Comparison of ENCODE assay signal across 8 mouse cellular contexts in genomic region chr10:95501463-95502081, GRCm38 (mm10). TPM values are rescaled to one million over a fixed set of nuclear protein-coding genes. Genes with fewer than 3 reads are reported as not detected.
DNase-seq lines count a peak whose midpoint lies in the region; ATAC-seq and TF ChIP-seq lines count a peak whose summit lies in the region.

Mrpl42 (minus strand) TSS chr10:95501940.

- DNase-seq in NIH3T3 (ENCODE audit: low read depth): peak; percentile 94
- DNase-seq in cerebellum, adult 9-11 months: peak; percentile 89
- DNase-seq in frontal cortex, adult 2 months (ENCODE audit: extremely low spot score in 1 of 2, low spot score in 1 of 2): peak; percentile 71 to 90
- DNase-seq in hindbrain, embryonic 10.5 days (ENCODE audit: low spot score): peak; percentile 89
- DNase-seq in layer of hippocampus, adult 9-10 months (ENCODE audit: low spot score): peak; percentile 57
- DNase-seq in ovary, adult 18-20 months (ENCODE audit: low spot score): peak; percentile 74
- DNase-seq in thymus, adult 2 months: peak; percentile 81

- WGBS in hindbrain, embryonic 10.5 days: under 1% methylated on average over 35 of the region's 35 CpGs
- 0% methylated on average over 35 of the region's 35 CpGs for WGBS in lung, embryonic 15.5 days
- WGBS in thymus, adult 2 months: under 1% methylated on average over 35 of the region's 35 CpGs

- peaks cover 12% of the 10 kb centered on the region for H3K4me1 ChIP-seq in hindbrain, embryonic 10.5 days (replicated peaks)
- H3K4me1 ChIP-seq in lung, embryonic 15.5 days: peaks cover 9% of the 10 kb centered on the region
- peaks cover 2% of the 10 kb centered on the region; the same call in 1 of the 2 replicates for H3K4me1 ChIP-seq in thymus, adult 2 months (replicated peaks; ENCODE audit: control insufficient read depth, insufficient read depth, low read length)

- TF ChIP-seq POLR2A in thymus, adult 2 months (IDR thresholded peaks at IDR 0.05; ENCODE audit: control insufficient read depth, extremely low read depth, insufficient read depth, low read length, poor library complexity): peak; percentile 66; the same call in 1 of the 2 replicates

- H3K4me3 ChIP-seq in hindbrain, embryonic 10.5 days: peak within 1 kb of the TSS; percentile 77
- H3K4me3 ChIP-seq in lung, embryonic 15.5 days: peak within 1 kb of the TSS; percentile 74
- peak within 1 kb of the TSS; percentile 94 for H3K4me3 ChIP-seq in thymus, adult 2 months (ENCODE audit: control insufficient read depth, insufficient read depth, low read length)

- 0 out of 2 replicates have a peak, but pooled peaks have one; percentile 60 for TF ChIP-seq CTCF in thymus, adult 2 months (IDR thresholded peaks at IDR 0.05; ENCODE audit: borderline replicate concordance, control insufficient read depth, extremely low read depth, insufficient read depth, low read length, poor library complexity)

- H3K9ac ChIP-seq in lung, embryonic 15.5 days: peak within 1 kb of the TSS; percentile 76

- H3K4me2 ChIP-seq in lung, embryonic 15.5 days: peak within 1 kb of the TSS; percentile 59

- H3K27me3 ChIP-seq in hindbrain, embryonic 10.5 days (ENCODE audit: insufficient read depth, poor library complexity, severe bottlenecking): no peaks in the 10 kb centered on the region
- no peaks in the 10 kb centered on the region for H3K27me3 ChIP-seq in lung, embryonic 15.5 days
- H3K27me3 ChIP-seq in thymus, adult 2 months (ENCODE audit: control insufficient read depth, insufficient read depth, low read length): no peaks in the 10 kb centered on the region

- peak; percentile 96 for ATAC-seq in lung, embryonic 15.5 days (ENCODE audit: borderline replicate concordance, extremely low read depth, low FRiP score, low TSS enrichment)

- peaks cover 25% of the 10 kb centered on the region for H3K36me3 ChIP-seq in hindbrain, embryonic 10.5 days
- H3K36me3 ChIP-seq in lung, embryonic 15.5 days: peaks cover 13% of the 10 kb centered on the region; the same call in 1 of the 2 replicates
- no peaks in the 10 kb centered on the region for H3K36me3 ChIP-seq in thymus, adult 2 months (ENCODE audit: control insufficient read depth, insufficient read depth, low read length)

- no peaks in the 10 kb centered on the region for H3K9me3 ChIP-seq in hindbrain, embryonic 10.5 days
- no peaks in the 10 kb centered on the region for H3K9me3 ChIP-seq in lung, embryonic 15.5 days

- H3K27ac ChIP-seq in hindbrain, embryonic 10.5 days: peak within 1 kb of the TSS; percentile 96
- peak within 1 kb of the TSS; percentile 83 for H3K27ac ChIP-seq in lung, embryonic 15.5 days
- peak within 1 kb of the TSS; percentile 26; the same call in 1 of the 2 replicates for H3K27ac ChIP-seq in thymus, adult 2 months (ENCODE audit: control insufficient read depth, insufficient read depth, low read length)

RNA-seq across cellular contexts. Expression of gene Mrpl42, which starts in this region (rescaled TPM):
- polyA plus RNA-seq in frontal cortex, adult 2 months (2012; rRNA removed): 141 and 147 TPM in 2 replicates
- polyA plus RNA-seq in hindbrain, embryonic 10.5 days (2016; fragmentation: Nextera tagmentation; extraction: Ambion mirVana): 360 and 381 TPM in 2 replicates
- polyA plus RNA-seq in lung, embryonic 15.5 days (2015; fragmentation: Nextera tagmentation; extraction: Ambion mirVana): 304 and 322 TPM in 2 replicates
- polyA plus RNA-seq in thymus, adult 2 months (2012; rRNA removed): 78.4 and 107 TPM in 2 replicates

Comparison
In these comparisons a context has a peak if more than half of its experiments do, and no peak if none do; other contexts are left out.
1. Peak in every context shown above with its lines: DNase-seq, ATAC-seq, H3K4me3 ChIP-seq and H3K27ac ChIP-seq.
2. H3K27ac ChIP-seq: peak in every context shown above with its lines; median percentile 96 in hindbrain, embryonic 10.5 days; 83 in lung, embryonic 15.5 days; 26 in thymus, adult 2 months.